Mouse (Mus musculus) stomach, postnatal 0 days (tissue): ENCODE measurements around the gene Dkkl1.

ENCODE experiments used
- CTCF ChIP-seq: IDR thresholded peaks from 2 replicates; pipeline ENCODE4 v1.5.1; 2016; ENCODE audit warnings: antibody characterized with exemption, low read depth, mild to moderate bottlenecking, moderate library complexity
- EP300 ChIP-seq: optimal IDR thresholded peaks from 2 replicates; pipeline ENCODE3; 2016; ENCODE audit warnings: antibody characterized with exemption

- peak; percentile 31 for TF ChIP-seq CTCF
- TF ChIP-seq EP300: no peak
Measured at GRCm38 (mm10) chr7:45234922-45235571, 23.1 kb upstream of the Dkkl1 start.
